Mouse (Mus musculus) cerebellum, postnatal 36 days (tissue): Measurements from ENCODE around the gene Rspo3.
A peak's percentile ranks its signal among the peaks of the same experiment; 100 is the strongest.

ENCODE experiments used
- DNase-seq, 2 experiments: peaks; one replicate each; pipeline ENCODE4 v3.0.0; 2021 to 2022; ENCODE audit warnings: mixed read lengths in 2 of 2

Gene Rspo3

GRCm38 (mm10) chr10:29432935-29433453 is 102.7 kb downstream of the Rspo3 start:
- no peak for DNase-seq

- DNase-seq: no peak
Measured at GRCm38 (mm10) chr10:29426660-29427059, 109.0 kb downstream of the Rspo3 start.

DNA sequence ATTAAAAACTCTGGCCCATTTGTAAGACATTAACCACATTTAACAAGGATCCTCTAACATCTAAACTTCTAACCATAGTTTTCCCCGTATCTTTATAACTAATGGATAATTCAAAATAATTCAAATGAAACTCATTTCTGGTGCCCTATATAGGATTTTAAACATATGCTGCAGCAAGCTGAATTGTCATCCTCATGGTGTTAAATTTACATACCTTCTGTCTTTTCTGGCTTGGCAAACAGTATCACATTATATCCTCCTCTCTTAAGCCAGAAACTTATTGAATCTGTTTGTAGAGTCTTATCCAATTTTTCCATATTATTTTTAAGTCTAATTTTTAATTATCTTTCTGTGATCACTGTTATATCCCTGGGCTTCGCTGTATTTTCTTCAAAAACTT is 111.1 kb downstream of the Rspo3 start:
- DNase-seq: no peak

GRCm38 (mm10) chr10:29414361-29414760 is 121.3 kb downstream of the Rspo3 start:
- no peak for DNase-seq

DNA sequence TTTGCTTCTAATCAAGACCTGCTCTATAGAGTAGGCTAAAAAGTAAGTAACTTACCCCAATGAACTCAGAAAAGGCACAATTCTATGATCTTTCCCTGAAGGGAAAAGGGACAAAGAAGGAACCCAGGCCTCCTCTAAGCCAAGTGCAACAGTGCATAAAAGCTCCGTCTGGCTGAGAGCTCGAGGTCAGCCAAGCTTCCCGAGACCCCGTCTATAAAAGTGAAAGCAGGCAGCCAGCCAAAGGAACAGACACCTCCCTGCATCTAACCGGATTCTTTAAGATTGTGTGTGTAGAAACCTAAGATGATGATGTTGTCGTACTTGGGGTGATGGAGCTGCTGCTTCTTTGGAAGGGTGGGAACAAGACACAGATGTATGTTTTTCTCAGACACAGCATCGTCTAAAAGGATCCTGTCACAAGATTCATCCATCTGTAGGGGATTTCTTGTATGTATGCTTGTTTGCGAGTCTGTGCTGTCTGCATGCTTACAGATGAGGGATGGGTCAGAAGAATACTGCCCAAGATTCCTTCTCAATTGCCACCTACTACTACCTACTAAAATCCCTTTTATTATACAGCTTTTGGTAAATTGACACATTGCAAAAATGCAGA is 132.9 kb downstream of the Rspo3 start:
- DNase-seq: peak in 1 of 2 experiments; percentile 7
